Mouse (Mus musculus) left cerebral cortex, adult 2 months (tissue): ENCODE measurements around the gene Wasf3. TPM values are rescaled to one million over a fixed set of nuclear protein-coding genes. Genes with fewer than 3 reads are reported as not detected.
"Not testable (repeated sequence)": the region's sequence is repeated elsewhere in the genome, so short reads cannot be mapped to it uniquely, and the experiment has no call there.

Source experiments
- DNase-seq, 2 experiments: peaks; one replicate each; pipeline ENCODE4 v3.0.0; 2021 to 2022; ENCODE audit warnings: low spot score in 2 of 2, mixed read lengths in 1 of 2; ENCODE audit errors: extremely low spot score in 1 of 2
- H3K27ac ChIP-seq: fragments of 200-600 bp; 2 replicates; pipeline ENCODE4 v1.8.1; 2022
- H3K4me3 ChIP-seq: fragments of 200-600 bp; 2 replicates; pipeline ENCODE4 v1.8.1; 2022
- CTCF ChIP-seq: fragments of 200-600 bp; IDR thresholded peaks from 2 replicates; pipeline ENCODE4 v1.8.1; 2022; ENCODE audit warnings: antibody characterized with exemption, mild to moderate bottlenecking, moderate library complexity
- intact Hi-C: fragments of 180-260 bp; cut with DNase I; formaldehyde crosslinking; loops from one replicate; pipeline ENCODE4 v1.15.1; 2025
- total RNA-seq, 2 experiments: library from RNA; stranded (reverse); gene quantifications; 2 replicates each; pipeline ENCODE4 v1.2.3; 2021

The Wasf3 gene
- total RNA-seq, 2 experiments from 2014 or later, result 90.3 to 93.9 TPM

- H3K27ac ChIP-seq, result peak overlapping the region; percentile 36
- intact Hi-C loops, result no loop called here
- no peak for TF ChIP-seq CTCF
- no peak overlapping the region for H3K4me3 ChIP-seq
- peak in 1 of 2 experiments; percentile 29 for DNase-seq
Measured at GRCm38 (mm10) chr5:146370794-146371193, 14.0 kb upstream of the Wasf3 start.

GRCm38 (mm10) chr5:146373238-146373637, 11.5 kb upstream of the Wasf3 start:
- H3K27ac ChIP-seq, result no peak overlapping the region
- no peak for TF ChIP-seq CTCF
- no peak overlapping the region for H3K4me3 ChIP-seq
- intact Hi-C loops, result no loop called here
- no peak for DNase-seq

- H3K4me3 ChIP-seq, result no peak overlapping the region
- peak; percentile 70 for TF ChIP-seq CTCF
- H3K27ac ChIP-seq, result no peak overlapping the region
- DNase-seq, result no peak
- intact Hi-C loops, result no loop called here
Measured at GRCm38 (mm10) chr5:146376601-146377000, 8.2 kb upstream of the Wasf3 start.

GRCm38 (mm10) chr5:146380041-146380440, 4.7 kb upstream of the Wasf3 start:
- DNase-seq, result no peak
- H3K4me3 ChIP-seq, result no peak overlapping the region
- intact Hi-C loops, result loop anchor here (5.0 kb wide), 1 partner anchor 43 kb away; no protein-coding TSS in a partner anchor

GRCm38 (mm10) chr5:146382268-146382667, 2.5 kb upstream of the Wasf3 start:
- TF ChIP-seq CTCF, result peak; percentile 34
- no peak overlapping the region for H3K4me3 ChIP-seq
- no peak for DNase-seq
- intact Hi-C loops, result loop anchor here (5.0 kb wide), 1 partner anchor 45 kb away; no protein-coding TSS in a partner anchor
- no peak overlapping the region for H3K27ac ChIP-seq

More at GRCm38 (mm10) chr5:146380041-146380440, 4.7 kb upstream of the Wasf3 start:
- no peak overlapping the region for H3K27ac ChIP-seq
- no peak for TF ChIP-seq CTCF

- TF ChIP-seq CTCF, result no peak
- no peak for DNase-seq
- H3K4me3 ChIP-seq, result no peak overlapping the region
- no peak overlapping the region for H3K27ac ChIP-seq
- intact Hi-C loops, result loop anchor here (5.0 kb wide), 1 partner anchor 46 kb away; no protein-coding TSS in a partner anchor
Measured at GRCm38 (mm10) chr5:146383401-146383800, 1.4 kb upstream of the Wasf3 start.

GRCm38 (mm10) chr5:146385989-146386388, 1.2 kb downstream of the Wasf3 start:
- H3K27ac ChIP-seq, result peak overlapping the region; percentile 85
- intact Hi-C loops, result loop anchor here (2.0 to 5.0 kb wide), 3 partner anchors 27 to 87 kb away; no protein-coding TSS in a partner anchor
- DNase-seq, result no peak
- peak overlapping the region; percentile 59 for H3K4me3 ChIP-seq
- TF ChIP-seq CTCF, result no peak

GRCm38 (mm10) chr5:146386906-146387305, 2.1 kb downstream of the Wasf3 start:
- Histone ChIP-seq H3K27ac (no peak overlapping the region), H3K4me3 (no peak overlapping the region)
- intact Hi-C loops, result loop anchor here (5.0 kb wide), 1 partner anchor 40 kb away; no protein-coding TSS in a partner anchor
- DNase-seq, result no peak
- peak; percentile 19 for TF ChIP-seq CTCF

- no peak for DNase-seq
- H3K27ac ChIP-seq, result no peak overlapping the region
- no peak for TF ChIP-seq CTCF
- intact Hi-C loops, result no loop called here
- H3K4me3 ChIP-seq, result no peak overlapping the region
Measured at GRCm38 (mm10) chr5:146394563-146394962, 9.8 kb downstream of the Wasf3 start.

GRCm38 (mm10) chr5:146397253-146397652, 12.5 kb downstream of the Wasf3 start:
- no peak overlapping the region for H3K27ac ChIP-seq
- H3K4me3 ChIP-seq, result no peak overlapping the region
- no peak for DNase-seq
- TF ChIP-seq CTCF, result no peak
- intact Hi-C loops, result no loop called here

- no peak for TF ChIP-seq CTCF
- DNase-seq, result no peak
- Histone ChIP-seq H3K27ac (no peak overlapping the region), H3K4me3 (no peak overlapping the region)
- intact Hi-C loops, result no loop called here
Measured at GRCm38 (mm10) chr5:146398386-146399115, 13.8 kb downstream of the Wasf3 start.

GRCm38 (mm10) chr5:146401012-146401411, 16.2 kb downstream of the Wasf3 start:
- DNase-seq, H3K27ac ChIP-seq, intact Hi-C loops, H3K4me3 ChIP-seq: not testable (repeated sequence)

GRCm38 (mm10) chr5:146402311-146402710, 17.5 kb downstream of the Wasf3 start:
- intact Hi-C loops, result no loop called here
- H3K4me3 ChIP-seq, result no peak overlapping the region
- peak overlapping the region; percentile 32; the same call in 1 of the 2 replicates for H3K27ac ChIP-seq
- no peak for TF ChIP-seq CTCF
- DNase-seq, result no peak
